Mouse (Mus musculus) forebrain, embryonic 11.5 days (tissue): ENCODE measurements at regions not wholly inside any gene's neighbourhood (a gene's known extent, or its start where the extent isn't known, plus 50 kb on each side); places are given as distances from the start of the nearest gene placed in this dataset.

ENCODE experiments used
- ATAC-seq: fragments of 200-750 bp; cut with Nextera tagmentation; replicated peaks from 2 replicates; pipeline ENCODE4 v1.8.0; 2017; ENCODE audit warnings: moderate TSS enrichment; ENCODE audit not compliant: low FRiP score
- DNase-seq: peaks from one replicate; pipeline ENCODE4 v3.0.0-alpha.2; 2017; ENCODE audit warnings: low spot score
- H3K27ac ChIP-seq: fragments of 300-500 bp; sonication (generic); 2 replicates; pipeline ENCODE4 v1.5.1; 2014; ENCODE audit warnings: low read depth, low read length
- H3K27me3 ChIP-seq: fragments of 300-500 bp; sonication (generic); 2 replicates; pipeline ENCODE4 v1.6.1; 2014; ENCODE audit warnings: mild to moderate bottlenecking, low read length, mixed read lengths; ENCODE audit not compliant: control insufficient read depth, insufficient read depth
- H3K36me3 ChIP-seq: fragments of 300-500 bp; sonication (generic); 2 replicates; pipeline ENCODE4 v1.6.1; 2014; ENCODE audit warnings: mild to moderate bottlenecking, low read length, moderate library complexity, mixed read lengths; ENCODE audit not compliant: control insufficient read depth, insufficient read depth
- H3K4me1 ChIP-seq: fragments of 300-500 bp; sonication (generic); replicated peaks from 2 replicates; pipeline ENCODE4 v1.6.1; 2014; ENCODE audit warnings: low read length, mixed read lengths; ENCODE audit not compliant: control insufficient read depth, insufficient read depth
- H3K4me2 ChIP-seq: fragments of 300-500 bp; sonication (generic); 2 replicates; pipeline ENCODE4 v1.6.1; 2014; ENCODE audit warnings: low read depth, mild to moderate bottlenecking, low read length, moderate library complexity, mixed read lengths; ENCODE audit not compliant: severe bottlenecking
- H3K4me3 ChIP-seq: fragments of 300-500 bp; sonication (generic); 2 replicates; pipeline ENCODE4 v1.5.1; 2014; ENCODE audit warnings: low read depth, low read length
- H3K9ac ChIP-seq: fragments of 300-500 bp; sonication (generic); 2 replicates; pipeline ENCODE4 v1.6.1; 2014; ENCODE audit warnings: low read length
- H3K9me3 ChIP-seq: fragments of 300-500 bp; sonication (generic); 2 replicates; pipeline ENCODE4 v1.6.1; 2016; ENCODE audit warnings: low read length, mixed read lengths; ENCODE audit not compliant: control insufficient read depth
- WGBS: fragments of 180-500 bp; shearing (Covaris S2); extraction: QIAGEN DNeasy Blood & Tissue Kit; methylation state at CpG from one replicate; pipeline ENCODE4 v1.1.7; 2014; 5-methylcytosine and 5-hydroxymethylcytosine counted together

- Histone ChIP-seq H3K36me3 (no peaks in the 10 kb centered on the region), H3K9ac (no peak overlapping the region), H3K27ac (no peak overlapping the region), H3K9me3 (no peaks in the 10 kb centered on the region), H3K4me1 (no peaks in the 10 kb centered on the region), H3K4me3 (no peak overlapping the region), H3K4me2 (no peak overlapping the region), H3K27me3 (no peaks in the 10 kb centered on the region)
- DNase-seq (no peak), ATAC-seq (no peak)
- 93% methylated on average over 10 of the region's 10 CpGs for WGBS
Measured at GRCm38 (mm10) chr17:48610107-48610506, 155.4 kb downstream of the Unc5cl start.

- no peak overlapping the region for H3K4me3 ChIP-seq
- H3K9me3 ChIP-seq, result no peaks in the 10 kb centered on the region
- peak; percentile 41 for DNase-seq
- no peak for ATAC-seq
- no peak overlapping the region for H3K27ac ChIP-seq
- no peaks in the 10 kb centered on the region for H3K4me1 ChIP-seq
- no peaks in the 10 kb centered on the region for H3K36me3 ChIP-seq
- H3K4me2 ChIP-seq, result no peak overlapping the region
- H3K9ac ChIP-seq, result no peak overlapping the region
- 84% methylated on average over 8 of the region's 8 CpGs for WGBS
- no peaks in the 10 kb centered on the region for H3K27me3 ChIP-seq
Measured at GRCm38 (mm10) chr17:48610806-48611205, 156.1 kb downstream of the Unc5cl start.

- Histone ChIP-seq H3K4me2 (no peak overlapping the region), H3K4me3 (no peak overlapping the region), H3K9ac (no peak overlapping the region), H3K36me3 (no peaks in the 10 kb centered on the region), H3K9me3 (no peaks in the 10 kb centered on the region), H3K27ac (no peak overlapping the region), H3K4me1 (no peaks in the 10 kb centered on the region), H3K27me3 (no peaks in the 10 kb centered on the region)
- DNase-seq (peak; percentile 41), ATAC-seq (no peak)
- 91% methylated on average over 5 of the region's 5 CpGs for WGBS
Measured at GRCm38 (mm10) chr17:48613491-48613890, 158.8 kb downstream of the Unc5cl start.

- Histone ChIP-seq H3K27ac (no peak overlapping the region), H3K27me3 (no peaks in the 10 kb centered on the region), H3K36me3 (no peaks in the 10 kb centered on the region), H3K4me3 (no peak overlapping the region), H3K4me2 (no peak overlapping the region), H3K4me1 (no peaks in the 10 kb centered on the region), H3K9ac (no peak overlapping the region), H3K9me3 (no peaks in the 10 kb centered on the region)
- ATAC-seq (no peak), DNase-seq (peak; percentile 28)
- WGBS, result 80% methylated on average over 3 of the region's 3 CpGs
Measured at GRCm38 (mm10) chr17:48615248-48615647, 160.5 kb downstream of the Unc5cl start.

GRCm38 (mm10) chr17:48616205-48616604 is 161.5 kb downstream of the Unc5cl start:
- H3K9me3 ChIP-seq, result no peaks in the 10 kb centered on the region; the same call in 1 of the 2 replicates
- H3K4me3 ChIP-seq, result no peak overlapping the region
- no peaks in the 10 kb centered on the region for H3K36me3 ChIP-seq
- H3K27ac ChIP-seq, result no peak overlapping the region
- WGBS, result 44% methylated on average over 4 of the region's 4 CpGs
- no peaks in the 10 kb centered on the region for H3K4me1 ChIP-seq
- no peak overlapping the region for H3K9ac ChIP-seq
- H3K27me3 ChIP-seq, result no peaks in the 10 kb centered on the region
- ATAC-seq, result no peak
- H3K4me2 ChIP-seq, result no peak overlapping the region
- DNase-seq, result no peak

- WGBS, result 61% methylated on average over 2 of the region's 2 CpGs
Measured at GRCm38 (mm10) chr17:48620896-48621295, 166.2 kb downstream of the Unc5cl start.

GRCm38 (mm10) chr17:48621676-48622075 is 167.0 kb downstream of the Unc5cl start:
- H3K9ac ChIP-seq, result no peak overlapping the region
- ATAC-seq (no peak), DNase-seq (no peak)
- no peak overlapping the region for H3K27ac ChIP-seq
- H3K27me3 ChIP-seq, result no peaks in the 10 kb centered on the region
- H3K4me3 ChIP-seq, result no peak overlapping the region
- H3K4me2 ChIP-seq, result no peak overlapping the region
- 91% methylated on average over 11 of the region's 11 CpGs for WGBS
- H3K9me3 ChIP-seq, result no peaks in the 10 kb centered on the region; the same call in 1 of the 2 replicates
- H3K4me1 ChIP-seq, result no peaks in the 10 kb centered on the region
- no peaks in the 10 kb centered on the region for H3K36me3 ChIP-seq

More at GRCm38 (mm10) chr17:48620896-48621295, 166.2 kb downstream of the Unc5cl start:
- DNase-seq (no peak), ATAC-seq (no peak)
- Histone ChIP-seq H3K27me3 (no peaks in the 10 kb centered on the region), H3K4me3 (no peak overlapping the region), H3K9me3 (no peaks in the 10 kb centered on the region; the same call in 1 of the 2 replicates), H3K27ac (no peak overlapping the region), H3K4me1 (no peaks in the 10 kb centered on the region), H3K4me2 (no peak overlapping the region), H3K36me3 (no peaks in the 10 kb centered on the region), H3K9ac (no peak overlapping the region)

GRCm38 (mm10) chr17:48624937-48625336 is 170.2 kb downstream of the Unc5cl start:
- DNase-seq (peak; percentile 47), ATAC-seq (no peak)
- Histone ChIP-seq H3K27ac (no peak overlapping the region), H3K4me2 (no peak overlapping the region), H3K4me3 (no peak overlapping the region), H3K9ac (no peak overlapping the region), H3K4me1 (no peaks in the 10 kb centered on the region), H3K36me3 (no peaks in the 10 kb centered on the region), H3K27me3 (no peaks in the 10 kb centered on the region), H3K9me3 (no peaks in the 10 kb centered on the region; the same call in 1 of the 2 replicates)
- WGBS, result 94% methylated on average over 14 of the region's 14 CpGs

- Histone ChIP-seq H3K27me3 (no peaks in the 10 kb centered on the region), H3K27ac (no peak overlapping the region), H3K4me2 (no peak overlapping the region), H3K36me3 (no peaks in the 10 kb centered on the region), H3K4me3 (no peak overlapping the region), H3K9me3 (no peaks in the 10 kb centered on the region; the same call in 1 of the 2 replicates), H3K9ac (no peak overlapping the region), H3K4me1 (no peaks in the 10 kb centered on the region)
- ATAC-seq, result no peak
- DNase-seq, result peak; percentile 27
- WGBS, result 90% methylated on average over 6 of the region's 6 CpGs
Measured at GRCm38 (mm10) chr17:48625971-48626370, 171.3 kb downstream of the Unc5cl start.
